Mouse (Mus musculus) E14TG2a.4 (cell line): ENCODE measurements around the gene Tex2.
A peak's percentile ranks its signal among the peaks of the same experiment; 100 is the strongest.
"Not testable (repeated sequence)": the region's sequence is repeated elsewhere in the genome, so short reads cannot be mapped to it uniquely, and the experiment has no call there.

Source experiments
- H3K27me3 ChIP-seq: 2 replicates; pipeline ENCODE4 v1.6.1; 2014; ENCODE audit warnings: low read length, control low read depth; ENCODE audit not compliant: insufficient read depth
- H3K36me3 ChIP-seq: 2 replicates; pipeline ENCODE4 v1.6.1; 2014; ENCODE audit warnings: low read length, control low read depth; ENCODE audit not compliant: insufficient read depth
- H3K4me1 ChIP-seq: replicated peaks from 2 replicates; pipeline ENCODE4 v1.6.1; 2014; ENCODE audit warnings: low read depth, low read length, control low read depth
- H3K4me3 ChIP-seq: replicated peaks from 2 replicates; pipeline ENCODE4 v1.5.1; 2014; ENCODE audit warnings: mild to moderate bottlenecking, low read length
- H3K9me3 ChIP-seq: 2 replicates; pipeline ENCODE4 v1.6.1; 2014; ENCODE audit warnings: low read length, control low read depth
- CTCF ChIP-seq: conservative IDR thresholded peaks from 2 replicates; pipeline ENCODE4 v1.5.1; 2014; ENCODE audit warnings: low read length
- NANOG ChIP-seq: IDR thresholded peaks from 2 replicates; pipeline ENCODE4 v1.6.1; 2014; ENCODE audit warnings: borderline replicate concordance, low read length, mixed read lengths
- POU5F1 ChIP-seq: IDR thresholded peaks from 2 replicates; pipeline ENCODE4 v1.6.1; 2014; ENCODE audit warnings: low read length, borderline replicate concordance

Gene Tex2

GRCm38 (mm10) chr11:106642966-106643637 lies 29.9 kb upstream of the Tex2 start:
- Histone ChIP-seq H3K9me3 (no peaks in the 10 kb centered on the region), H3K4me1 (peaks cover 61% of the 10 kb centered on the region), H3K36me3 (no peaks in the 10 kb centered on the region), H3K4me3 (no peak overlapping the region), H3K27me3 (no peaks in the 10 kb centered on the region)
- no peak for TF ChIP-seq NANOG
- TF ChIP-seq CTCF, result no peak
- no peak for TF ChIP-seq POU5F1

GRCm38 (mm10) chr11:106641580-106641979 lies 28.4 kb upstream of the Tex2 start:
- peaks cover 71% of the 10 kb centered on the region for H3K4me1 ChIP-seq
- no peaks in the 10 kb centered on the region for H3K36me3 ChIP-seq
- no peaks in the 10 kb centered on the region for H3K9me3 ChIP-seq
- H3K27me3 ChIP-seq, result no peaks in the 10 kb centered on the region
- TF ChIP-seq CTCF (no peak), POU5F1 (no peak), NANOG (no peak)
- H3K4me3 ChIP-seq, result no peak overlapping the region

GRCm38 (mm10) chr11:106640059-106640458 lies 26.8 kb upstream of the Tex2 start:
- H3K4me3 ChIP-seq, result peak overlapping the region; percentile 11
- H3K36me3 ChIP-seq, result no peaks in the 10 kb centered on the region
- no peaks in the 10 kb centered on the region for H3K27me3 ChIP-seq
- TF ChIP-seq CTCF (no peak), NANOG (no peak), POU5F1 (no peak)
- no peaks in the 10 kb centered on the region for H3K9me3 ChIP-seq
- peaks cover 85% of the 10 kb centered on the region for H3K4me1 ChIP-seq

GRCm38 (mm10) chr11:106639356-106639692 lies 26.1 kb upstream of the Tex2 start:
- H3K27me3 ChIP-seq, result no peaks in the 10 kb centered on the region
- TF ChIP-seq CTCF, result no peak
- no peak for TF ChIP-seq NANOG
- TF ChIP-seq POU5F1, result no peak
- H3K36me3 ChIP-seq, result no peaks in the 10 kb centered on the region
- peaks cover 2% of the 10 kb centered on the region; the same call in 1 of the 2 replicates for H3K9me3 ChIP-seq
- H3K4me1 ChIP-seq, result peaks cover 91% of the 10 kb centered on the region
- peak overlapping the region; percentile 11 for H3K4me3 ChIP-seq

GRCm38 (mm10) chr11:106638551-106639355 lies 25.5 kb upstream of the Tex2 start:
- Histone ChIP-seq H3K4me3 (peak overlapping the region; percentile 11; the same call in 1 of the 2 replicates), H3K4me1 (peaks cover 89% of the 10 kb centered on the region), H3K36me3 (no peaks in the 10 kb centered on the region), H3K27me3 (no peaks in the 10 kb centered on the region), H3K9me3 (peaks cover 4% of the 10 kb centered on the region; the same call in 1 of the 2 replicates)
- TF ChIP-seq CTCF (no peak), POU5F1 (no peak), NANOG (no peak)

GRCm38 (mm10) chr11:106637754-106638153 lies 24.5 kb upstream of the Tex2 start:
- 0 out of 2 replicates have a peak, but pooled peaks cover 6% of the 10 kb centered on the region for H3K36me3 ChIP-seq
- no peak overlapping the region; the same call in 1 of the 2 replicates for H3K4me3 ChIP-seq
- peaks cover 13% of the 10 kb centered on the region for H3K9me3 ChIP-seq
- H3K27me3 ChIP-seq, result no peaks in the 10 kb centered on the region
- peaks cover 84% of the 10 kb centered on the region for H3K4me1 ChIP-seq
- TF ChIP-seq NANOG, result no peak
- no peak for TF ChIP-seq CTCF
- TF ChIP-seq POU5F1, result no peak

- Histone ChIP-seq H3K4me1 (peaks cover 70% of the 10 kb centered on the region), H3K9me3 (peaks cover 31% of the 10 kb centered on the region), H3K4me3 (no peak overlapping the region), H3K27me3 (no peaks in the 10 kb centered on the region), H3K36me3 (0 out of 2 replicates have a peak, but pooled peaks cover 6% of the 10 kb centered on the region)
- no peak for TF ChIP-seq POU5F1
- no peak for TF ChIP-seq CTCF
- no peak for TF ChIP-seq NANOG
Observed at GRCm38 (mm10) chr11:106635946-106636345, 22.7 kb upstream of the Tex2 start.

- H3K4me3 ChIP-seq, H3K36me3 ChIP-seq, H3K27me3 ChIP-seq: not testable (repeated sequence)
- H3K4me1 ChIP-seq, result peaks cover 54% of the 10 kb centered on the region
- peaks cover 38% of the 10 kb centered on the region for H3K9me3 ChIP-seq
Observed at GRCm38 (mm10) chr11:106634175-106634574, 21.0 kb upstream of the Tex2 start.

- 0 out of 2 replicates have a peak, but pooled peaks cover 6% of the 10 kb centered on the region for H3K36me3 ChIP-seq
- H3K27me3 ChIP-seq, result no peaks in the 10 kb centered on the region
- no peak overlapping the region; the same call in 1 of the 2 replicates for H3K4me3 ChIP-seq
- TF ChIP-seq NANOG (peak; percentile 70; the same call in 1 of the 2 replicates), CTCF (no peak)
- H3K4me1 ChIP-seq, result peaks cover 47% of the 10 kb centered on the region
- H3K9me3 ChIP-seq, result peaks cover 38% of the 10 kb centered on the region
Observed at GRCm38 (mm10) chr11:106633456-106633855, 20.2 kb upstream of the Tex2 start.
